Mouse (Mus musculus) midbrain, embryonic 13.5 days (tissue): ENCODE measurements at regions not wholly inside any gene's neighbourhood (a gene's known extent, or its start where the extent isn't known, plus 50 kb on each side); places are given as distances from the start of the nearest gene placed in this dataset.
A peak's percentile ranks its signal among the peaks of the same experiment; 100 is the strongest.

ENCODE experiments used
- ATAC-seq: fragments of 200-750 bp; cut with Nextera tagmentation; 2 replicates; pipeline ENCODE4 v1.8.0; 2017; ENCODE audit warnings: mild to moderate bottlenecking, moderate TSS enrichment, moderate library complexity
- H3K27ac ChIP-seq: fragments of 300-500 bp; sonication (generic); 2 replicates; pipeline ENCODE4 v1.5.1; 2015; ENCODE audit warnings: inconsistent platforms, mild to moderate bottlenecking, moderate library complexity
- H3K27me3 ChIP-seq: fragments of 300-500 bp; sonication (generic); 2 replicates; pipeline ENCODE4 v1.6.1; 2015; ENCODE audit warnings: mild to moderate bottlenecking, inconsistent platforms
- H3K36me3 ChIP-seq: fragments of 300-500 bp; sonication (generic); 2 replicates; pipeline ENCODE4 v1.6.1; 2015; ENCODE audit warnings: mild to moderate bottlenecking, inconsistent platforms
- H3K4me1 ChIP-seq: fragments of 300-500 bp; sonication (generic); replicated peaks from 2 replicates; pipeline ENCODE4 v1.6.1; 2015; ENCODE audit warnings: inconsistent platforms
- H3K4me2 ChIP-seq: fragments of 300-500 bp; sonication (generic); replicated peaks from 2 replicates; pipeline ENCODE4 v1.6.1; 2015; ENCODE audit warnings: moderate library complexity, mild to moderate bottlenecking, inconsistent platforms
- H3K4me3 ChIP-seq: fragments of 300-500 bp; sonication (generic); replicated peaks from 2 replicates; pipeline ENCODE4 v1.5.1; 2015; ENCODE audit warnings: mild to moderate bottlenecking, inconsistent platforms
- H3K9ac ChIP-seq: fragments of 300-500 bp; sonication (generic); replicated peaks from 2 replicates; pipeline ENCODE4 v1.6.1; 2015; ENCODE audit warnings: mild to moderate bottlenecking, inconsistent platforms
- H3K9me3 ChIP-seq: fragments of 300-500 bp; sonication (generic); 2 replicates; pipeline ENCODE4 v1.6.1; 2016; ENCODE audit warnings: mild to moderate bottlenecking, inconsistent platforms
- WGBS: fragments of 180-500 bp; shearing (Covaris S2); methylation state at CpG from one replicate; pipeline ENCODE4 v1.1.7; 2015; 5-methylcytosine and 5-hydroxymethylcytosine counted together

- Histone ChIP-seq H3K4me2 (no peak overlapping the region), H3K4me3 (no peak overlapping the region), H3K27me3 (no peaks in the 10 kb centered on the region), H3K9me3 (no peaks in the 10 kb centered on the region), H3K4me1 (peaks cover 21% of the 10 kb centered on the region), H3K27ac (no peak overlapping the region), H3K36me3 (no peaks in the 10 kb centered on the region), H3K9ac (no peak overlapping the region)
- ATAC-seq = no peak
- WGBS = 84% methylated on average over 2 of the region's 2 CpGs
Measured at GRCm38 (mm10) chr6:54754810-54755209, 61.9 kb upstream of the Znrf2 start.

DNA sequence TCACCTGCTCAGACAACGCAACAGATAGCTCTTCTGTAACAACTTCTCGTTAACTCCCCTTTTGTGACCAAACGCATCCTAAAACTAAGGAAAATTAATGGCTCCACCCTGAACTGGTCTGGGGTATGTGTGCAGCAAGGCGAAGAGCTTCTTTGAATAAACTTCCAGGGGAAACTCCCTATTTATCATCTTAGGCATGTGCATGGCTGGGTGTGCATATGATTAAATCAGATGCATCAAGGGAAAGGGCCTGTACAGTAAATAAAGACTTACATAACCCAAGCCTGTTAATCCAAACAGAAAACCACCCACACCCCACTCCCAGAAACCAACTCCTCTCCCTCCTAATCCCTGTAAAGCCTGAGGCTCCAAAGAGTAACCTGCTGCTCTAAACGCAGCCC is 59.2 kb upstream of the Znrf2 start:
- 57% methylated on average over 5 of the region's 5 CpGs for WGBS
- H3K27ac ChIP-seq = peak overlapping the region; percentile 12; the same call in 1 of the 2 replicates
- H3K4me2 ChIP-seq = no peak overlapping the region
- no peak overlapping the region for H3K9ac ChIP-seq
- H3K27me3 ChIP-seq = peaks cover 20% of the 10 kb centered on the region
- no peaks in the 10 kb centered on the region for H3K36me3 ChIP-seq
- no peaks in the 10 kb centered on the region for H3K9me3 ChIP-seq
- no peak overlapping the region for H3K4me3 ChIP-seq
- H3K4me1 ChIP-seq = peaks cover 31% of the 10 kb centered on the region
- peak; percentile 22; the same call in 1 of the 2 replicates for ATAC-seq

DNA sequence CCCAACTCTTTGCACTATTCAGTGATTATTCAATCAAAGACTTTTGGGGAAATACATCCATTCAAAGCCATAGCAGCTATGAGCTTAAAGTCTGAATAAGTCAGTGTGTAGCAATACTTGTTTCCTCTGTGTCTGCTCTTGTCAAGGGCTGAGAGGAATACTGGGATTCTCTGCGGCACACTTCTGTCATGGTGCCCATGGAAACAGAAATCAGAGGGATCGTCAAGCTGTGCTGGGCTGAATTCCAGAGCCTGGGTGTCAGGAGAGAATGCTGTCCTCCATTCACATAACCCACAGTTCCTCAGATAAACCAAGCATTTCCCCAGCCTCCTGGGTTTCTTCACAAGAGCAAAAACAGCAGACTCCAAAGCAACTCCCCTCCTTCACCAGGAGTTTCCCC is 58.6 kb upstream of the Znrf2 start:
- peak; percentile 66; the same call in 1 of the 2 replicates for ATAC-seq
- Histone ChIP-seq H3K9ac (no peak overlapping the region), H3K4me1 (peaks cover 31% of the 10 kb centered on the region), H3K27ac (peak overlapping the region; percentile 12; the same call in 1 of the 2 replicates), H3K36me3 (no peaks in the 10 kb centered on the region), H3K4me3 (no peak overlapping the region), H3K27me3 (peaks cover 21% of the 10 kb centered on the region), H3K4me2 (no peak overlapping the region), H3K9me3 (no peaks in the 10 kb centered on the region)
- WGBS = 9% methylated on average over 2 of the region's 2 CpGs

GRCm38 (mm10) chr6:54759263-54759662 is 57.5 kb upstream of the Znrf2 start:
- Histone ChIP-seq H3K27me3 (peaks cover 22% of the 10 kb centered on the region), H3K36me3 (no peaks in the 10 kb centered on the region), H3K4me3 (no peak overlapping the region), H3K27ac (no peak overlapping the region), H3K4me1 (peaks cover 31% of the 10 kb centered on the region), H3K9me3 (no peaks in the 10 kb centered on the region), H3K9ac (no peak overlapping the region), H3K4me2 (no peak overlapping the region)
- no peak for ATAC-seq
- 59% methylated on average over 8 of the region's 8 CpGs for WGBS

DNA sequence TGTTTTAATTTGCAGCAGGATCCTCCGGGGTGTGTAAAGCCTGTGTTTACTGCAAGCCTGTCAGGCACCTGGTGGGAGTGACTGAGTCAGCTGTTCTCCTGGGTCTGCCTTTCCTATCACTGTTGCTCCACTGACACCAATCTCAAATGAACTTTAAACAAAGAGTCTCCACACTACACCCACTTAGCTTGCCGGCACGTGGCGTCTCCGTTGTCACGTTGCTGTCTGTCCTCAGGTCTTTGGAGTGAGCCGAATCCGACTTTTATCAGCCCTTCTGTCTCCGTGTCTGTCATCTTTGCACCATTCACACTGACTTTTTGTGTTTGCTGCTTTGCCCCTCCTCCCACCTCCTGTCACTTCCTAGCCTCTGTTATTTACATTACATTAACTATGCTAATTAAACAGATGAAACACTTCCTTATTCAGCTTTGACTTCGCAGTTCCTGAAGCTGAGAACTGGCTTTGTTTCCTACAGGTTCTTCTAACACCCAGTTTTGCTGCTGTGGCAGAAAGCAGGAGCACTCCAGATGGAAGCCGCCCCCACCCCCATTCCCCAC is 56.7 kb upstream of the Znrf2 start:
- ATAC-seq = peak; percentile 73
- no peak overlapping the region for H3K27ac ChIP-seq
- peaks cover 23% of the 10 kb centered on the region for H3K27me3 ChIP-seq
- peaks cover 31% of the 10 kb centered on the region for H3K4me1 ChIP-seq
- WGBS = 2% methylated on average over 11 of the region's 11 CpGs
- H3K4me2 ChIP-seq = peak overlapping the region; percentile 31
- no peak overlapping the region for H3K9ac ChIP-seq
- no peak overlapping the region for H3K4me3 ChIP-seq
- H3K9me3 ChIP-seq = no peaks in the 10 kb centered on the region
- no peaks in the 10 kb centered on the region for H3K36me3 ChIP-seq

DNA sequence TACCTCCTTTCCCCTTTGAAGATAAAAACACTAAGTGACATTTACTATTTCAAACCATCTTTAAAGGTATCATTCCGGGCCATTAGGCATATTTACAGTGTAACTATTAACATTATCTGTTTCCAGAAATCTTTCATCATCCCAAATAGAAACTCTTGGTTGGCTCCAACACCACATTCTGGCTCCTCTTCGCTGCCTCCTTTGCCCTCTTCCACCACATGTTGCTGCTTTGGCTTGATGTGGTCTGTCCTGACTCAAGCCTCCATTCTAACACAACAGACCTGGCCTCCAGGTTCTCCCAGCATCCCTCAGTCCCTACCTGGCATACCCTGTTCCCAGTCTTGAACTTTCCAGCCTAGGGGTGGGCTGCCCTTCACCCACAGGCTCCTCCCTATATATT is 56.2 kb upstream of the Znrf2 start:
- Histone ChIP-seq H3K4me3 (no peak overlapping the region), H3K27me3 (peaks cover 23% of the 10 kb centered on the region), H3K9me3 (no peaks in the 10 kb centered on the region), H3K36me3 (no peaks in the 10 kb centered on the region), H3K27ac (no peak overlapping the region), H3K4me2 (no peak overlapping the region), H3K4me1 (peaks cover 31% of the 10 kb centered on the region), H3K9ac (no peak overlapping the region)
- 81% methylated on average over 2 of the region's 2 CpGs for WGBS
- no peak for ATAC-seq

GRCm38 (mm10) chr6:54762021-54762420 is 54.7 kb upstream of the Znrf2 start:
- peaks cover 23% of the 10 kb centered on the region for H3K27me3 ChIP-seq
- H3K4me3 ChIP-seq = no peak overlapping the region
- no peak for ATAC-seq
- no peaks in the 10 kb centered on the region for H3K9me3 ChIP-seq
- H3K4me1 ChIP-seq = peaks cover 31% of the 10 kb centered on the region
- WGBS = 80% methylated on average over 5 of the region's 5 CpGs
- H3K9ac ChIP-seq = no peak overlapping the region
- H3K36me3 ChIP-seq = no peaks in the 10 kb centered on the region
- no peak overlapping the region for H3K4me2 ChIP-seq
- no peak overlapping the region for H3K27ac ChIP-seq

GRCm38 (mm10) chr6:54762499-54762898 is 54.2 kb upstream of the Znrf2 start:
- 45% methylated on average over 5 of the region's 5 CpGs for WGBS
- H3K4me3 ChIP-seq = no peak overlapping the region
- H3K9me3 ChIP-seq = no peaks in the 10 kb centered on the region
- no peak overlapping the region for H3K27ac ChIP-seq
- no peak for ATAC-seq
- H3K27me3 ChIP-seq = peaks cover 23% of the 10 kb centered on the region
- H3K4me2 ChIP-seq = no peak overlapping the region
- H3K9ac ChIP-seq = no peak overlapping the region
- H3K4me1 ChIP-seq = peaks cover 28% of the 10 kb centered on the region
- no peaks in the 10 kb centered on the region for H3K36me3 ChIP-seq

DNA sequence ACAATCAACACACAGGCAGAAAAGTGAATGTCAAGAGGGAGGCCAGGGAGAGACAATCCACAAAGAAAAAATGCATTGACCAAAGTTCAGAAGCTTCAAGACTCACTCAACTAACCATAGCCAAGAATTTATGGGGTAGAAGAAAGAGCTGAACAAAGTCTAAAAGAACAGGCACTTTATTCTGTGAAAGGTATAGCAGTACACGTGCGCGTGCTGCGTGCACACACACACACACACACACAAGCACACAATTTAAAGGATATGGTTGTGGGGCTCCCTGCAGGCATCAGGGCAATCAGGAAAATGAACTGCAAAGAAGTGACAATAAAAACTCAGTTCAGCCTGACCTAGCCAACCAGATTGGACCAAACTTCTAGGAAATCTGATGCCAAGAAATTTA is 53.0 kb upstream of the Znrf2 start:
- 95% methylated on average over 4 of the region's 4 CpGs for WGBS
- no peak overlapping the region for H3K4me2 ChIP-seq
- H3K4me3 ChIP-seq = no peak overlapping the region
- no peaks in the 10 kb centered on the region for H3K9me3 ChIP-seq
- ATAC-seq = no peak
- no peaks in the 10 kb centered on the region for H3K36me3 ChIP-seq
- peaks cover 23% of the 10 kb centered on the region for H3K27me3 ChIP-seq
- H3K9ac ChIP-seq = no peak overlapping the region
- no peak overlapping the region for H3K27ac ChIP-seq
- peaks cover 19% of the 10 kb centered on the region for H3K4me1 ChIP-seq

DNA sequence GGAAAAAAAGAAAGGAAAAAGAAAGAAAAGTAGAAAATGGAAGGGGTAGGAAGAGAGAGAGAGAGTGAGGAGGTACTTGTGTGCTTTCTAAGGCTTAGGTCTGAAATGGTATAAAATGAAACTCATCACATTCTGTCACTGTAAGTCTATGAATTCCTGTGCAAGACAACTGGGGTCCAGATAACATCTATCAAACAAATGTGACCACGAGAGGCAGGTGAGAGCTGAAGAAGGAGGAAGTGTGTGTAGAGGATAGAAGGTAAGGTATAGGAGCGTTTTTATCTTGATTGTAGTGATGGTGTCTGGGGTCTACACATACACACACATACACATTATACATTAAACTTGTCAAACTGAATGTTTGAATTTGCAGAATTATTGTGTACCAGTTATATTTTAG is 51.0 kb upstream of the Znrf2 start:
- Histone ChIP-seq H3K27ac (no peak overlapping the region), H3K27me3 (peaks cover 22% of the 10 kb centered on the region), H3K4me1 (peaks cover 2% of the 10 kb centered on the region), H3K36me3 (no peaks in the 10 kb centered on the region), H3K4me3 (no peak overlapping the region), H3K9ac (no peak overlapping the region), H3K9me3 (no peaks in the 10 kb centered on the region), H3K4me2 (no peak overlapping the region)
- 86% methylated on average over 2 of the region's 2 CpGs for WGBS
- ATAC-seq = no peak

DNA sequence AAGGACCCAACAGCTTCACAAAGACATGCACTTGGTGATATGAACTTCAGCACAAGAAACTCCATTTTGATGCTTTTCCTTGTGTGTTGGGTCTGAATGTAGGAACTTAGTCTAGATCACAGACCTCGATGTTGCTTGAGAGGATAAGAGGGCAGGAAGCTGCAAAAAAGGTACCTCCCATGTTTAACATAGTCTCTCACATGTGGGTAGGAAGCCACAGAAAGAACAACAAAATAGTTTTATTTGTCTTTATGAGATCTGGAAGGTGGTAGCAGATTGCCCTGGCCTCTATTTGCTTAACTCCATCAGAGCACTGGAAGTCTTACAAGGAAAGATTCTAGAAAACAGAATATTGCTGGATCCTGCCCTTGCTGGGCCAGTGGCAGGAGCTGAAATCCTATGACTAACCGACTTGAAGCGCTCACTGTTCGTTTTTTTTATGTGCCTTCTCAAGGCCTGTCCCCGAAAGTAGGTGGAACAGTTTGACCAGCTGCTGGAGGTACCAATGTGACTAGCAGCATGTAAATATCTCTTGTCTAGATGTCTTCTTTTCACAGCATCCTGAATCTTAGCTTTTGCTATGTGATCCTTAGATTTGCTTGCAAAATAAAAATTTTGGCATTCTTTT is 50.1 kb upstream of the Znrf2 start:
- no peak for ATAC-seq
- H3K4me1 ChIP-seq = no peaks in the 10 kb centered on the region
- H3K9ac ChIP-seq = no peak overlapping the region
- 82% methylated on average over 5 of the region's 5 CpGs for WGBS
- H3K4me2 ChIP-seq = no peak overlapping the region
- no peak overlapping the region for H3K4me3 ChIP-seq
- H3K9me3 ChIP-seq = no peaks in the 10 kb centered on the region
- H3K27ac ChIP-seq = no peak overlapping the region
- no peaks in the 10 kb centered on the region for H3K36me3 ChIP-seq
- peaks cover 13% of the 10 kb centered on the region for H3K27me3 ChIP-seq
